ENCODE assay signal across 8 mouse cellular contexts in the genomic region with DNA sequence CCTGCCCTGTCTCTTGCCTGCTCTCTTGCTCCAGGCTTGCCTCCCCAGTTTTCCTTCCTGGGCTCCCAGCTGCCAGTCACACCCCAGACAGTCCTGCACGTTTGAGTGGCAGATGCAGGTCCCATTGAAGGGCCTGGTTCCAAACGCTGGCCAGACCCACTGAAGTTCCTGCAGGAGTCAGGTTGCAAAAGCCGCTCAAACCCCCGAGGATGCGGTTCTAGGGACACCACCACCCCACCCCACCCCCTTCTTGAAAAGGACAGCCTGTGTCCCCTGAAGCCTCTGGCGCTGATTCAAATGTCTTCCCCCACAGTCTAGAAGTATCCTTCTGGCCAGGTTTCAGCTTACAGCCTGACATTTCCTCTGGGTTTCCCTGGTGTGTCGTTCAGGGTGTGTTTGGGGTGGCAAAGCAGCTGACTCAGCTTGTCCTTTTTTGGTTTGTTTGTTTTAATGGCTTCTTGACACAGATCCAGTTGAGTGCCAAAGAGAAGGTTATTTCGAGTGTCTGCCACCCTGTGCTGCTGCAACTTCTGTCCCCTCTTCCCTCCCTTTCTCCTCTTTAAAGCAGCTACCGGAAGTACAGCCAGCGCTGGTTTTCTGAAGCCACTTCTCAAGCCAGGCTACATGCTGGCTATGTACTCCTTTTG.
DNase-seq lines count a peak whose midpoint lies in the region; ATAC-seq and TF ChIP-seq lines count a peak whose summit lies in the region.

No protein-coding gene starts in this region.

- peak; percentile 14 to 31 for DNase-seq in cerebellum, adult 2 months
- no peak for DNase-seq in cerebellum, adult 18-20 months
- DNase-seq in 416B (ENCODE audit: low read depth): peak; percentile 12
- no peak for DNase-seq in hindbrain, embryonic 14.5 days (ENCODE audit: low spot score)
- DNase-seq in midbrain, postnatal 0 days (ENCODE audit: low spot score): peak; percentile 62
- no peak for DNase-seq in ovary, postnatal 14 days (ENCODE audit: low spot score)
- DNase-seq in right cerebral cortex, postnatal 25 days: no peak

- no peak overlapping the region for H3K4me3 ChIP-seq in cerebellum, adult 2 months (replicated peaks; ENCODE audit: insufficient read depth, low read depth, low read length)
- H3K4me3 ChIP-seq in forebrain, embryonic 16.5 days (replicated peaks; ENCODE audit: low read length): no peak overlapping the region
- H3K4me3 ChIP-seq in hindbrain, embryonic 14.5 days (replicated peaks; ENCODE audit: low read length): no peak overlapping the region
- no peak overlapping the region for H3K4me3 ChIP-seq in midbrain, postnatal 0 days (ENCODE audit: low read depth, low read length)

- H3K36me3 ChIP-seq in forebrain, embryonic 16.5 days (ENCODE audit: control insufficient read depth, insufficient read depth): no peaks in the 10 kb centered on the region
- no peaks in the 10 kb centered on the region for H3K36me3 ChIP-seq in hindbrain, embryonic 14.5 days (replicated peaks; ENCODE audit: control insufficient read depth, insufficient read depth)
- H3K36me3 ChIP-seq in midbrain, postnatal 0 days (ENCODE audit: insufficient read depth, low read length): no peaks in the 10 kb centered on the region

- no peak overlapping the region for H3K4me2 ChIP-seq in forebrain, embryonic 16.5 days (ENCODE audit: low read length)
- peak overlapping the region; percentile 28; the same call in 1 of the 2 replicates for H3K4me2 ChIP-seq in hindbrain, embryonic 14.5 days (replicated peaks)
- H3K4me2 ChIP-seq in midbrain, postnatal 0 days (ENCODE audit: low read depth, low read length, poor library complexity, severe bottlenecking): no peak overlapping the region

- no peak overlapping the region for H3K27ac ChIP-seq in cerebellum, adult 2 months (ENCODE audit: insufficient read depth, low read length)
- no peak overlapping the region for H3K27ac ChIP-seq in forebrain, embryonic 16.5 days (ENCODE audit: low read length)
- H3K27ac ChIP-seq in hindbrain, embryonic 14.5 days: no peak overlapping the region
- no peak overlapping the region for H3K27ac ChIP-seq in midbrain, postnatal 0 days (ENCODE audit: low read depth, low read length)

- 8% methylated on average over 10 of the region's 10 CpGs for WGBS in cerebellum, adult 2 months
- WGBS in forebrain, embryonic 16.5 days: 7% methylated on average over 10 of the region's 10 CpGs
- 13% methylated on average over 10 of the region's 10 CpGs for WGBS in hindbrain, embryonic 14.5 days
- WGBS in midbrain, postnatal 0 days: 14% methylated on average over 10 of the region's 10 CpGs

- TF ChIP-seq CTCF in cerebellum, adult 2 months (IDR thresholded peaks at IDR 0.05; ENCODE audit: borderline replicate concordance, insufficient read depth, low read depth, low read length): no peak
- no peak for TF ChIP-seq CTCF in midbrain, postnatal 0 days (IDR thresholded peaks at IDR 0.05)

- no peak for TF ChIP-seq POLR2A in cerebellum, adult 2 months (IDR thresholded peaks at IDR 0.05; ENCODE audit: borderline replicate concordance, insufficient read depth, low read length)

- ATAC-seq in forebrain, embryonic 16.5 days: peak; percentile 15; the same call in 1 of the 2 replicates
- ATAC-seq in hindbrain, embryonic 14.5 days (ENCODE audit: low FRiP score): no peak
- ATAC-seq in midbrain, postnatal 0 days (ENCODE audit: low FRiP score): no peak

- no peak overlapping the region for H3K9ac ChIP-seq in forebrain, embryonic 16.5 days (replicated peaks; ENCODE audit: low read depth, low read length)
- H3K9ac ChIP-seq in hindbrain, embryonic 14.5 days: no peak overlapping the region
- H3K9ac ChIP-seq in midbrain, postnatal 0 days (replicated peaks; ENCODE audit: low read length, poor library complexity, severe bottlenecking): no peak overlapping the region

- 0 out of 2 replicates have a peak, but pooled peaks cover 4% of the 10 kb centered on the region for H3K4me1 ChIP-seq in cerebellum, adult 2 months (ENCODE audit: control insufficient read depth, insufficient read depth, low read length)
- H3K4me1 ChIP-seq in forebrain, embryonic 16.5 days (replicated peaks; ENCODE audit: control insufficient read depth, insufficient read depth, low read length): peaks cover 8% of the 10 kb centered on the region
- H3K4me1 ChIP-seq in hindbrain, embryonic 14.5 days (replicated peaks; ENCODE audit: control insufficient read depth, insufficient read depth, low read length): peaks cover 9% of the 10 kb centered on the region
- 0 out of 2 replicates have a peak, but pooled peaks cover 6% of the 10 kb centered on the region for H3K4me1 ChIP-seq in midbrain, postnatal 0 days (ENCODE audit: insufficient read depth, low read length)

- no peaks in the 10 kb centered on the region for H3K27me3 ChIP-seq in cerebellum, adult 2 months (ENCODE audit: control insufficient read depth, insufficient read depth, low read length)
- H3K27me3 ChIP-seq in forebrain, embryonic 16.5 days (replicated peaks; ENCODE audit: control insufficient read depth, insufficient read depth, low read length): no peaks in the 10 kb centered on the region
- H3K27me3 ChIP-seq in hindbrain, embryonic 14.5 days (ENCODE audit: control insufficient read depth, insufficient read depth, low read length): no peaks in the 10 kb centered on the region
- H3K27me3 ChIP-seq in midbrain, postnatal 0 days (ENCODE audit: insufficient read depth, low read length): no peaks in the 10 kb centered on the region

- H3K9me3 ChIP-seq in forebrain, embryonic 16.5 days (ENCODE audit: control insufficient read depth, low read length): no peaks in the 10 kb centered on the region
- H3K9me3 ChIP-seq in hindbrain, embryonic 14.5 days (ENCODE audit: control insufficient read depth, low read length): no peaks in the 10 kb centered on the region
- H3K9me3 ChIP-seq in midbrain, postnatal 0 days (ENCODE audit: low read length): no peaks in the 10 kb centered on the region

Comparison
In these comparisons a context has a peak if more than half of its experiments do, and no peak if none do; other contexts are left out.
1. DNase-seq: peak in cerebellum, adult 2 months (2 of 2), 416B (single experiment) and midbrain, postnatal 0 days (single experiment); none in cerebellum, adult 18-20 months (0 of 2), hindbrain, embryonic 14.5 days (single experiment), ovary, postnatal 14 days (single experiment) and right cerebral cortex, postnatal 25 days (single experiment).